Mouse (Mus musculus) embryonic fibroblast, embryonic 13.5 days (primary cell): Measurements from ENCODE around the gene Mapk8ip2.

Source experiments
- CTCF ChIP-seq: IDR thresholded peaks from 2 replicates; pipeline ENCODE4 v1.5.1; 2011; ENCODE audit warnings: mild to moderate bottlenecking, control low read depth, low read length, moderate library complexity, borderline replicate concordance; ENCODE audit not compliant: insufficient read depth
- POLR2A ChIP-seq: IDR thresholded peaks from 2 replicates; pipeline ENCODE4 v1.6.1; 2011; ENCODE audit warnings: low read depth, mild to moderate bottlenecking, control low read depth, low read length, moderate library complexity

- TF ChIP-seq CTCF (no peak), POLR2A (no peak)
Measured at GRCm38 (mm10) chr15:89480584-89480983, 26.9 kb downstream of the Mapk8ip2 start.
